Mouse (Mus musculus) hindbrain, embryonic 16.5 days (tissue): Measurements from ENCODE around the gene Pla2g4d. TPM values are rescaled to one million over a fixed set of nuclear protein-coding genes. Genes with fewer than 3 reads are reported as not detected.

Source experiments
- ATAC-seq: fragments of 200-750 bp; cut with Nextera tagmentation; 2 replicates; pipeline ENCODE4 v1.8.0; 2017; ENCODE audit warnings: moderate TSS enrichment, moderate library complexity
- H3K27ac ChIP-seq: fragments of 300-500 bp; sonication (generic); 2 replicates; pipeline ENCODE4 v1.5.1; 2014; ENCODE audit warnings: low read depth, mild to moderate bottlenecking, control low read depth, low read length, moderate library complexity
- H3K27me3 ChIP-seq: fragments of 300-500 bp; sonication (generic); replicated peaks from 2 replicates; pipeline ENCODE4 v1.6.1; 2014; ENCODE audit warnings: low read length; ENCODE audit not compliant: control insufficient read depth, insufficient read depth
- H3K36me3 ChIP-seq: fragments of 300-500 bp; sonication (generic); 2 replicates; pipeline ENCODE4 v1.6.1; 2014; ENCODE audit warnings: mild to moderate bottlenecking, low read length, moderate library complexity, mixed read lengths; ENCODE audit not compliant: control insufficient read depth, insufficient read depth
- H3K4me1 ChIP-seq: fragments of 300-500 bp; sonication (generic); 2 replicates; pipeline ENCODE4 v1.6.1; 2014; ENCODE audit warnings: low read depth, low read length; ENCODE audit not compliant: control insufficient read depth, insufficient read depth
- H3K4me2 ChIP-seq: fragments of 300-500 bp; sonication (generic); 2 replicates; pipeline ENCODE4 v1.6.1; 2014; ENCODE audit warnings: mild to moderate bottlenecking, low read length, control low read depth, moderate library complexity
- H3K4me3 ChIP-seq: fragments of 300-500 bp; sonication (generic); 2 replicates; pipeline ENCODE4 v1.5.1; 2014; ENCODE audit warnings: mild to moderate bottlenecking, low read length, control low read depth, moderate library complexity
- H3K9ac ChIP-seq: fragments of 300-500 bp; sonication (generic); 2 replicates; pipeline ENCODE4 v1.6.1; 2014; ENCODE audit warnings: low read depth, mild to moderate bottlenecking, control low read depth, low read length, moderate library complexity
- H3K9me3 ChIP-seq: fragments of 300-500 bp; sonication (generic); 2 replicates; pipeline ENCODE4 v1.6.1; 2014; ENCODE audit warnings: mild to moderate bottlenecking, low read length, moderate library complexity; ENCODE audit not compliant: control insufficient read depth
- WGBS: fragments of 180-500 bp; shearing (Covaris S2); extraction: QIAGEN DNeasy Blood & Tissue Kit; methylation state at CpG from one replicate; pipeline ENCODE4 v1.1.7; 2014; 5-methylcytosine and 5-hydroxymethylcytosine counted together
- polyA plus RNA-seq: library from polyadenylated mRNA; unstranded; fragments of >200 nt; fragmentation: Nextera tagmentation; extraction: Ambion mirVana; gene quantifications from 2 replicates; pipeline ENCODE4 v1.2.1, GENCODE M21; 2015

Gene Pla2g4d
- polyA plus RNA-seq, 1 experiment from 2014 or later: 0.09 TPM

DNA sequence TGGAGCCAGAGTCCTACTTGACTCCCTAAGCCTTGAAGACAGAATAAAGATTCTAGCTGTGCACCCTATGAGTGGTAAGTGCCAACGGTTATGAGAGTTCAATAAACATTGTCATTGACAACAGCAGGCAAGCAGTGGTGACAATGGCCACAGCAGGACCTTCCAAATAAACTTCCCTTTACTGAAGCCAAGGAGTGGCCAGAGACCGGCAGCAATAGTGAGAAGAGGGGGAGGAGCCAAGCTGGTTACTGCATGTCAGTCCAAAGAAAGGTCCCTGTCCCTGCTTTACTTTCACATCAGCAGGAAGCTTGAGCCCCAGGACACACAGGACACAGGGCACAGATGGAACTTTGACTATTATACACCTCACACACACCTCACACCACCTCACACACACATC lies 7.2 kb upstream of the Pla2g4d start:
- H3K4me3 ChIP-seq: no peak overlapping the region
- ATAC-seq: no peak
- 7% methylated on average over 2 of the region's 2 CpGs for WGBS
- H3K4me2 ChIP-seq: no peak overlapping the region
- no peaks in the 10 kb centered on the region for H3K9me3 ChIP-seq
- H3K9ac ChIP-seq: no peak overlapping the region
- no peaks in the 10 kb centered on the region for H3K4me1 ChIP-seq
- H3K27me3 ChIP-seq: no peaks in the 10 kb centered on the region
- no peaks in the 10 kb centered on the region for H3K36me3 ChIP-seq
- H3K27ac ChIP-seq: no peak overlapping the region

DNA sequence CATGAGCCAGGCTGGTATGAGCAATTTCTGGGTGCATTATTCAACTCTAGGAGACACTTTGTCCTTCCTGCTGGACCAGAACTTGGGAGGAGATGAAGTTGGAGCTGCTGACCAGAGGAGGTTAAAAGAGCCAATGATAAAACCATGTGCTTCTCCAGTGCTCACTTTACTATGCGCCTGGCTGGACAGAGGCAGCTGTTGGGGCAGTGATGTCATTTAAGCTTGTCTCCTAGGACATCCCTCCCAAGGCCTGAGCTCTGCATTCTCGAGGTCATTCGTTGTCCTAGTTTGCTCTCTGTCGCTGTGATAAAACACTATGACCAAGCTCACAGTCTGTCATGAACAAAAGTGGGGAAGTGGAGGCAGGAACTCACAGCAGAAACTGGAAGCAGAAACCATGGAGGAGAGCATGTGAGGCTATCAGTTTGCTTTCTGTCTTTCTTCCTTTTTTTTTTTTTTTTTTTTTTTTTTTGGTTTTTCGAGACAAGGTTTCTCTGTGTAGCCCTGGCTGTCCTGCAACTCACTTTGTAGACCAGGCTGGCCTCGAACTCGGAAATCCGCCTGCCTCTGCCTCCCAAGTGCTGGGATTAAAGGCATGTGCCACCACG lies 2.6 kb upstream of the Pla2g4d start:
- H3K36me3 ChIP-seq: no peaks in the 10 kb centered on the region
- H3K4me2 ChIP-seq: no peak overlapping the region
- H3K9ac ChIP-seq: no peak overlapping the region
- no peak overlapping the region for H3K4me3 ChIP-seq
- no peaks in the 10 kb centered on the region for H3K27me3 ChIP-seq
- H3K27ac ChIP-seq: no peak overlapping the region
- ATAC-seq: no peak
- H3K9me3 ChIP-seq: no peaks in the 10 kb centered on the region
- 90% methylated on average over 8 of the region's 9 CpGs for WGBS
- H3K4me1 ChIP-seq: no peaks in the 10 kb centered on the region

DNA sequence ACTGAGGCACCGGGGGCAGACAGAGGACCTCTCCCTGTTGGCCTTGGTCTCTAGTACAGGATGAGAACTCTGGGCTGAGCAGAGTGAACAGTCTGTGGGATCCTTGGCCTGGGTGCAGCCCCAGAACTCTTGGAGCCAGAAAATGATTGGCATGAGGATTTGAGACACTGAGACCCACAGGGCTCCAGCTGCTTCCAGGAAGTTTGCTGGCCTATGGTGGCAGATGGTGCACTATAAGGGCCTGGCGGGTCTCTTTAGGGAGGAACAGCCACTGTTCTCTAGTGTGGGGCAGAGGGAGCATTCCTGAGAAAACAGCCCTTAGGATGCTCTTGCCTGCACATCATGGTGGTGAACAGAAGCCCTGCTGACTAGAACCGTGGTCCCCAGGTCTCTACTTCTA lies 596 bp downstream of the Pla2g4d start:
- Histone ChIP-seq H3K27ac (no peak overlapping the region), H3K9ac (no peak overlapping the region), H3K4me2 (no peak overlapping the region), H3K4me1 (no peaks in the 10 kb centered on the region), H3K4me3 (no peak overlapping the region), H3K36me3 (no peaks in the 10 kb centered on the region), H3K27me3 (no peaks in the 10 kb centered on the region), H3K9me3 (no peaks in the 10 kb centered on the region)
- ATAC-seq: no peak
- WGBS: 91% methylated on average over 3 of the region's 3 CpGs

DNA sequence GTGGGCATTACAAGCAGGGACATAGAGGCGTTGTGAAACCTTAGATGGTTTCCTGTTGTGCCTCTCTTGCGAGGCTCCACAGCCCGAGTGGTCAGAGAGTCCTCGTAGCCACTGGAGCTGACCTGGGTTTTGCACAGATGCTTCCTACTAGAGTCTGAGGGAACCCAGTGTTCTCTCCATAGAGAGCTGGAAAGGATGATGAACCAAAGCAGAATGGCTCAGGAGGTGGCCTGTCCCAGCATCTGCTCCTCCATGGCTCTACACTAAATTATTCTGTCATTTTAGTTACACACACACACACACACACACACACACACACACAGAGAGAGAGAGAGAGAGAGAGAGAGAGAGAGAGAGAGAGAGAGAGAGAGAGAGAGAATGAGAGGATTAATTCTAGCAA lies 3.4 kb downstream of the Pla2g4d start:
- Histone ChIP-seq H3K9me3 (no peaks in the 10 kb centered on the region), H3K27me3 (no peaks in the 10 kb centered on the region), H3K4me1 (no peaks in the 10 kb centered on the region), H3K9ac (no peak overlapping the region), H3K27ac (no peak overlapping the region), H3K4me2 (no peak overlapping the region), H3K36me3 (no peaks in the 10 kb centered on the region), H3K4me3 (no peak overlapping the region)
- no peak for ATAC-seq
- WGBS: 77% methylated on average over 4 of the region's 4 CpGs

DNA sequence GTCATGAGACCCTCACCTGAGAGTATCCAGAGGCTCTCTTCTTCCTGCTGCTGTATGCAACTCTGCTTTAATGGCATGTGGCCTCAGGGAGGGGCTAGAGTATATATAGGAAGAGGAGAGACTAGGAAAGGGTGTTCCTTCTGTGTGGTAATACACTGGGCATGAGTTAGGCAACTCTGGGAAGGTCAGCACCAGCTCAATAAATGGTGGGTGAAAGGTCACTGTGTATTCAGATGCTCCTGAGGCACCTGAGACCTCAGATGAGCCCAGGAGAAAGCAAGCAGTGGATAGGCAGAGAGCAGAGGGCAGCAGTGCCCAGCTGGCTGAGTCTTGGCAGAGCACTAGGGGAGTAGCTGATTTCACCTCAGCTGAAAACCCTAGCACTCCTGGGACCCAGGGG lies 4.3 kb downstream of the Pla2g4d start:
- Histone ChIP-seq H3K27ac (no peak overlapping the region), H3K36me3 (no peaks in the 10 kb centered on the region), H3K4me1 (no peaks in the 10 kb centered on the region), H3K27me3 (no peaks in the 10 kb centered on the region), H3K4me3 (no peak overlapping the region), H3K9me3 (no peaks in the 10 kb centered on the region), H3K4me2 (no peak overlapping the region), H3K9ac (no peak overlapping the region)
- no peak for ATAC-seq

DNA sequence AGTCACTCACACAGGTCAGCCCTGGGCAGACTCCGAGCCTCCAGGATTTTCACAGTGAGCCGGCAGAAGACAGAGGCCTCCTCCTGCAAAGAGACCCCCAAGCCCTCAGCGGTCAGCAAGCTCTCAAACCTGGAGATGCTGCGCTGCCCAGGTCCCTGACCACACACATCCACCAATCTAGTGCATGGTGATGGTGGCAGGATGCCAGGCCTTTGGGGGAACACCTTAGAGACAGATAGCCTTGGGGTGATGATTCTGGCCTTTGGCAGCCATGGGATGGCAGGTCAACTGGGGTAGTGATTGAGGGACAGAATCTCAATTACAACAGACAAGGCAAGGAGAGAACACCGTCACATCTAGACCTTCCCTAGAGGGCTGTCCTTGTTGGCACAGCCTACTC lies 4.9 kb downstream of the Pla2g4d start:
- Histone ChIP-seq H3K4me1 (no peaks in the 10 kb centered on the region), H3K27me3 (no peaks in the 10 kb centered on the region), H3K9me3 (no peaks in the 10 kb centered on the region), H3K9ac (no peak overlapping the region), H3K27ac (no peak overlapping the region), H3K4me3 (no peak overlapping the region), H3K4me2 (no peak overlapping the region), H3K36me3 (no peaks in the 10 kb centered on the region)
- WGBS: 85% methylated on average over 5 of the region's 5 CpGs
- ATAC-seq: no peak

DNA sequence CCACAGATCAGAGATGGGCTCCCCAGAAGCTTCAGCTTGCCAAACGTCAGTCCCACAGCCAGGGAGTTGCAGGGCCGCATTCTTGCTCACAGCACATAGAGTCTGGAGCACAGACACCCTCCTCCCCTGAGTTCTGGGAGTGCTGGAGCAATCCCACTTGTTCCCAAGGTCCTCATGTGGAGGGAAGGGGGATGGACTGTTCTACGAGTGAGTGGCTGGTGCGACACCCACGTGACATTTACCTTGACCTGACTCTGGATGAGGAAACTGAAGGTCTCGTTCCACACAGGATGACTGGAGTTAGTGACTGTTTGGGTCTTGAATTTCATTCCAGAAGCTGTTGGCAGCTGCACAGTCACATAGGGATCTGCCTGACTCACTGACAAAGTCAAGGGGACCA lies 5.4 kb downstream of the Pla2g4d start:
- no peak for ATAC-seq
- no peaks in the 10 kb centered on the region for H3K36me3 ChIP-seq
- H3K9me3 ChIP-seq: no peaks in the 10 kb centered on the region
- no peak overlapping the region for H3K4me2 ChIP-seq
- H3K27ac ChIP-seq: no peak overlapping the region
- 70% methylated on average over 6 of the region's 6 CpGs for WGBS
- H3K27me3 ChIP-seq: no peaks in the 10 kb centered on the region
- no peak overlapping the region for H3K9ac ChIP-seq
- H3K4me3 ChIP-seq: no peak overlapping the region
- H3K4me1 ChIP-seq: no peaks in the 10 kb centered on the region

DNA sequence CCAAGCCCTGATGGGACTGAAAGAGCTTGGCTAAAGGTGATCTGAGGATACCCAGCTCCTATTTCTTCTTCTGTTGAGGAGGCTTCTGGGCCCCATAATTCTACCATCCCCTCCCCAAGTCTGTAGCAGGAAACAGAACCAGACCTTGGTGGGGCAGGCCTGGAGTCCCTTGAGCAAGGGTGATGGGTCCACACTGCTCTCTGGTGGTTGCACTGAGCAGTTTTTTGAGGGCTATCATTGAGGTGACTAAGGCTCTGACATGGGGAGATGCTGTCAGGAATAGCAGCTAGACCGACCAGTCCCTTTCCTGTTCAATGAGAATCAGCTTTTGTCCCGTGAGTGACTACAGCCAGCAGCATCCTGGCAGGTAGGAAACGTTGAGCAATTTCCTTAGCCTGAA lies 7.8 kb downstream of the Pla2g4d start:
- no peaks in the 10 kb centered on the region for H3K27me3 ChIP-seq
- 75% methylated on average over 3 of the region's 3 CpGs for WGBS

DNA sequence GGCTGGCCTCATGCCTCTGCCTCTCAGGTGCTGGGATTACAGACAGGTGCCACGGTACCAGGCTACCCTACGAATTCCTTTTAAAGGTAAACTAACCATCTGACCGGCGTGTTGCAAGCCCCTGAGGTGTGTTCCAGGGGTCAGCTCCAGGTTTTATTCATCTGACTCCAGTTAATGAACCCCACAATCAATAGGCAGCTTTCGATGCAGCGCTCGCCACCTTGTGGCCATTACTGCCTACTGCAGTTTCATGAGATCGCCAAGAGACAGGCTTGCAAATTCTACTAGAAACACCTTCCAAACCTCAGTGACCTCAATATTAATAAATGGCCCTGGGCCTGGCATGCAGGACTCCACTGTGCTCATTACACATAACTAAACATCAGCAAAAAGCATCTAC lies 9.0 kb downstream of the Pla2g4d start:
- WGBS: 18% methylated on average over 8 of the region's 8 CpGs
- no peak overlapping the region for H3K9ac ChIP-seq
- H3K4me1 ChIP-seq: no peaks in the 10 kb centered on the region
- no peaks in the 10 kb centered on the region for H3K36me3 ChIP-seq
- no peak overlapping the region for H3K4me2 ChIP-seq
- H3K9me3 ChIP-seq: no peaks in the 10 kb centered on the region
- H3K27ac ChIP-seq: no peak overlapping the region
- no peak for ATAC-seq
- no peak overlapping the region for H3K4me3 ChIP-seq
- no peaks in the 10 kb centered on the region for H3K27me3 ChIP-seq

More for the DNA sequence above, 7.8 kb downstream of the Pla2g4d start:
- ATAC-seq: no peak
- no peaks in the 10 kb centered on the region for H3K9me3 ChIP-seq
- no peak overlapping the region for H3K9ac ChIP-seq
- H3K36me3 ChIP-seq: no peaks in the 10 kb centered on the region
- H3K4me3 ChIP-seq: no peak overlapping the region
- H3K4me2 ChIP-seq: no peak overlapping the region
- no peaks in the 10 kb centered on the region for H3K4me1 ChIP-seq
- no peak overlapping the region for H3K27ac ChIP-seq

DNA sequence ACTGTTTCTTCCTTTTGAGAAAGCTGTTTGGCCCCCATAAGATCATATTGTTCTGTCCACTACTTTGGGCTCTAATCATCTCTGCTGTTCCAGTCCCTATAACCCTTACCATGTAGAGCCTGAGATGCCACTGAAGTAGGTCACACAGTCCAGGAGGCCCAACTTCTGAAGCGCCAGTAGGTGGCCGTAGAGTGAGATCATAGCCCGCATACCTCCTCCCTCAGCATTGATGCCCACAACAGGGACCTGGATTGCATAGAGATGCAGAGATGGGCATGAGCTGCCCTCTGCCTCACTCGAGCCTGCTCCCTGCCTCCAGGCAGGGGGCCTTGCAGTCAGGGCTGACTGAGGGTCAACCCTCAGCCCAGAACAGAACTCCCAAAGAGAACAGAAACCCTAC lies 12.0 kb downstream of the Pla2g4d start:
- H3K36me3 ChIP-seq: no peaks in the 10 kb centered on the region
- no peak overlapping the region for H3K27ac ChIP-seq
- H3K4me1 ChIP-seq: no peaks in the 10 kb centered on the region
- 71% methylated on average over 4 of the region's 4 CpGs for WGBS
- H3K4me2 ChIP-seq: no peak overlapping the region
- no peak overlapping the region for H3K9ac ChIP-seq
- H3K9me3 ChIP-seq: 0 out of 2 replicates have a peak, but pooled peaks cover 2% of the 10 kb centered on the region
- H3K4me3 ChIP-seq: no peak overlapping the region
- no peak for ATAC-seq
- no peaks in the 10 kb centered on the region for H3K27me3 ChIP-seq
